Mouse (Mus musculus): ENCODE results near the gene Acvr1b. TPM values are rescaled to one million over a fixed set of nuclear protein-coding genes. Genes with fewer than 3 reads are reported as not detected.

Gene Acvr1b
- polyA plus RNA-seq, 1 experiment from 2014 or later: 17.4 TPM

DNA sequence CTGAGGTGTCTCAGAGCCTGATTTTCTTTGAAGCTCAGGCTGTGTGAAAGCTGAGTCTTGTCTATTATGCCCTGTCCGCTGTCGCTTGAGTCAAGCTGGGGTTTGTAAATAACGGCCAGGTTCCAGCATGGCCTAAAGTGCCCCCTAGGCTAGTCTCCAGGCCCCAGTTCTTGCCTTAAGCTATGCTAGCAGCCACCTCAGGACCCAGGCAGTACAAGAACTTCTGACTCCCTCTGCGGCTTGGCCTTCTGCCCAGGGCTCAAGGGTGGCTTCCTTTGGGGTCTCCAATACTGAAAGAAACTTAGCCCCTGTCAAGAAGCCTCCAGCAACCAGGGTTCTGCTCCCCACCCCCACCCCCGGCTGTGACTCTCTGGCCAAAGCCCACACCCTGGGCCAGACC lies 29.7 kb upstream of the Acvr1b start:
- no peaks in the 10 kb centered on the region for H3K36me3 ChIP-seq (ENCODE audit: control insufficient read depth, insufficient read depth, low read length)
- H3K4me2 ChIP-seq (ENCODE audit: low read depth): no peak overlapping the region
- H3K27ac ChIP-seq (ENCODE audit: low read depth, low read length): no peak overlapping the region
- H3K4me1 ChIP-seq (ENCODE audit: control insufficient read depth, insufficient read depth, low read length): peaks cover 26% of the 10 kb centered on the region
- no peak overlapping the region for H3K4me3 ChIP-seq (ENCODE audit: low read depth, low read length)
- no peaks in the 10 kb centered on the region for H3K9me3 ChIP-seq (ENCODE audit: control insufficient read depth, low read length)
- DNase-seq (ENCODE audit: low spot score): no peak
- H3K9ac ChIP-seq (ENCODE audit: low read length): no peak overlapping the region
- H3K27me3 ChIP-seq (ENCODE audit: control insufficient read depth, insufficient read depth, low read length): no peaks in the 10 kb centered on the region
- 83% methylated on average over 5 of the region's 5 CpGs for WGBS
- no peak for ATAC-seq (ENCODE audit: insufficient read depth, low FRiP score, low TSS enrichment)

- Histone ChIP-seq H3K27me3 (ENCODE audit: control insufficient read depth, insufficient read depth, low read length) (no peaks in the 10 kb centered on the region), H3K36me3 (ENCODE audit: control insufficient read depth, insufficient read depth, low read length) (no peaks in the 10 kb centered on the region), H3K4me1 (ENCODE audit: control insufficient read depth, insufficient read depth, low read length) (peaks cover 20% of the 10 kb centered on the region), H3K4me2 (ENCODE audit: low read depth) (no peak overlapping the region), H3K9me3 (ENCODE audit: control insufficient read depth, low read length) (no peaks in the 10 kb centered on the region), H3K27ac (ENCODE audit: low read depth, low read length) (no peak overlapping the region), H3K9ac (ENCODE audit: low read length) (no peak overlapping the region), H3K4me3 (ENCODE audit: low read depth, low read length) (no peak overlapping the region)
- ATAC-seq (ENCODE audit: insufficient read depth, low FRiP score, low TSS enrichment): no peak
- DNase-seq (ENCODE audit: low spot score): no peak
- WGBS: 86% methylated on average over 8 of the region's 8 CpGs
Observed at GRCm38 (mm10) chr15:101144779-101145178, 29.1 kb upstream of the Acvr1b start.

DNA sequence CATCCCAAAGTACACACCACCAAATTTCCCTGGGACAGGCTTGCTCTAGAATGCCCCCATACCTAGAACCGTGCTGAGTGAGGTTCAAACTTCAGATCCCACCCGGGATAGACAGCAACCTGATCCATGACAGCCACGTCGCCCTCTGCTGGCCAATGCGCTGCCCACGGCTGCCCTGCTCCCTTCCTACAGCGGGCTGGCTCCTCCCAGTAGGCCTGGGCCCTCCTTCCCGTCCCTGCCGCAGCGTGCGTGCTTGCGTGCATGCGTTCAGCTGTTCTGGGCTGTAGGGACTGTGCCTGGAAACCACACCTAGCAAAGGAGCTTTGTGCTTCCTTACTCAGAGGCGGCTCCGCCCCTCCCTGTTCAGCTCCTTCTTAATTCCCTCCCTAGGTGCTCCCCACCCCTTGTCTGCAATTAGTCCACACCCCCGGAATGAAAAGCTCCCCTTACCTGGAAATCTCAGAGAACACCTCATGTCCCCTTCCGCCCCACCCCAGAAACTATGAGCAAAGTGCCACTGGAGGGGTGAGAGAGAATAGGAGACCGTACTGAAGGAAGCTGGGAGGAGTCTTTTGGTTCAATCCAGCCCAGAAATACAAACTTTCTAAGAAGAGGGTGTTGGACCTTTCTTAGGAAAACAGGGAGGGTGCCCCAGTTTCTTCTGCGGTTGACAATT lies 28.3 kb upstream of the Acvr1b start:
- Histone ChIP-seq H3K4me1 (ENCODE audit: control insufficient read depth, insufficient read depth, low read length) (peaks cover 12% of the 10 kb centered on the region), H3K4me3 (ENCODE audit: low read depth, low read length) (no peak overlapping the region), H3K4me2 (ENCODE audit: low read depth) (peak overlapping the region; percentile 38), H3K9me3 (ENCODE audit: control insufficient read depth, low read length) (no peaks in the 10 kb centered on the region), H3K27ac (ENCODE audit: low read depth, low read length) (no peak overlapping the region), H3K9ac (ENCODE audit: low read length) (peak overlapping the region; percentile 52), H3K36me3 (ENCODE audit: control insufficient read depth, insufficient read depth, low read length) (no peaks in the 10 kb centered on the region), H3K27me3 (ENCODE audit: control insufficient read depth, insufficient read depth, low read length) (no peaks in the 10 kb centered on the region)
- peak; percentile 96 for DNase-seq (ENCODE audit: low spot score)
- WGBS: 9% methylated on average over 19 of the region's 19 CpGs
- peak; percentile 92 for ATAC-seq (ENCODE audit: insufficient read depth, low FRiP score, low TSS enrichment)

DNA sequence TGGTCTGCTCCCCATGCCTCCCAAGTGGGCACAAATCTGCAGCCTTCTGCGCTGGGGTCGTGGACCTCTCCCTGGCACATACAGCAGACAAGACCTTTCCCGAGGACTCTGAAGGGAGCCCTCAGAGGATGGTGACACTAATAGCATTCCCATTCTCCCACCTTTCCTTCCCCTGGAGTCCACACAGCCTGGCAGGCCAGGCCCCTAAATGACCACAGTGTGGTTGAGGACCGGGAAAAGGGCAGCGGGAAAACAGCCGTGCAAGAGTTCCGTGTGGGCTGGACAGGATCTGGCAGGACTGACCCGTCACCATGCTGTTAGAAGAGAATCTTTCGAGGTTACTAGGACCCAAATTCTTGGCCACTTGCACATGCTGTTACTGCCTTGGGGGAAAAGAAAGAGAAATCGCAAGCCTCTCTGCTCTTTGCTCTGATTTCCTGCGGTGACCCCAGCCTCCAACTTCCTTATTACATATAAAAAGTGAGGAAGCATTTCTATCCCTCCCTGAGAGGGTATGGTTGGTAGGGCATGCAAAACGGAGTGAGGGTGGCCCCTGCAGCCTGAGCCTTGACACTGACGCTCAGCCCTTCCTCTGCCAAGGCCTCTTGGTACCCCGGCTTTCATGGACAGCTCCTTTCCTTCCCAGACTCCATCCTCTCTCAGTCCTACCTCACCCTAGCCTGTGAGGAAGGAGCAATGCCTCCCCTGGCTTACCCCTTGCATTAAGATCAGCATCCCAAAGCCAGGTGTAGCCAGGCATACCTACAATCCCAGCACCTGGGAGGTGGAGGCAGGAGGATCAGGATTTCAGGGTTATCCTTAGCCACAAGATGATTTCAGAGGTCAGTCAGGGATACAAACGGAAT lies 27.5 kb upstream of the Acvr1b start:
- Histone ChIP-seq H3K4me3 (ENCODE audit: low read depth, low read length) (no peak overlapping the region), H3K9ac (ENCODE audit: low read length) (peak overlapping the region; percentile 52; the same call in 1 of the 2 replicates), H3K9me3 (ENCODE audit: control insufficient read depth, low read length) (no peaks in the 10 kb centered on the region), H3K27me3 (ENCODE audit: control insufficient read depth, insufficient read depth, low read length) (no peaks in the 10 kb centered on the region), H3K4me2 (ENCODE audit: low read depth) (no peak overlapping the region), H3K27ac (ENCODE audit: low read depth, low read length) (no peak overlapping the region), H3K4me1 (ENCODE audit: control insufficient read depth, insufficient read depth, low read length) (0 out of 2 replicates have a peak, but pooled peaks cover 7% of the 10 kb centered on the region), H3K36me3 (ENCODE audit: control insufficient read depth, insufficient read depth, low read length) (no peaks in the 10 kb centered on the region)
- DNase-seq (ENCODE audit: low spot score): no peak
- WGBS: 70% methylated on average over 15 of the region's 15 CpGs
- no peak for ATAC-seq (ENCODE audit: insufficient read depth, low FRiP score, low TSS enrichment)

DNA sequence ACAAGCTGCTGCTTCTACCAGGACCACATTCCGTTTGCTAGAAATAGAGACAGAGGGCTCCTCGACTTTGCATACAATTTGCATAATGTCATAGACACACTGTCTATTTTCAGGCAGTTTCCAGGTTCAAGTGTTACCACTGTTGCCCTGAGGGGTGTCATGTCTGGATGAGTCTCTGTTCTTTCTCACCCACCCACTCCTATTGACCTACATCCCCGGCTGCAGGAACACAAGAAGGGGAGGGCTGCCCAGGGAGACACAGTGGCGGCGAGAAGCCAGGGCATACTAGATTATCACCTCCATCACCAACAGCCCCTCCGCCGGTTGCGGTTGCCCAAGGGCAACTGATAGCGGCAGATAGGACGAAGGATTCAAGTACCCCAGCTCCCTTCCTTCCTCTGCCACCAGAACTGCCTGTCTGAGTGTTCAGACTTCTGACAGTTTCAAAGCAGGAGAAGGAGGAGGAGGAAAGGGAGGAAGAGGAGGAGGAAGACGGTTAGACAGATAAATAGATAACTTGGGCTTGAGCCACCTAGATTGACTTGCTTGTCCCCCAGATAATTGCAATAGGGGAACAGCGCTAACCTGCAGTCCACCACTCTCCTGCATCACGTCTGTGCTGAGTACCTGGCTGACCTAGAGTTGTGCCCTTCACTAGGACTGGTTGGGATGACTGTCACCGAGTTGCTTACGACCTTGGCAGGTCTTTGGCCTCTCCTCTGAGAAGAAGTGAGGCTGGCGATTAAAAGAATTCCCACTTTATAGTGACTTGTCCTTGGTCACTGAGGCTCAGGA lies 26.6 kb upstream of the Acvr1b start:
- ATAC-seq (ENCODE audit: insufficient read depth, low FRiP score, low TSS enrichment) (no peak), DNase-seq (ENCODE audit: low spot score) (no peak)
- no peak overlapping the region for H3K4me3 ChIP-seq (ENCODE audit: low read depth, low read length)
- H3K4me1 ChIP-seq (ENCODE audit: control insufficient read depth, insufficient read depth, low read length): 0 out of 2 replicates have a peak, but pooled peaks cover 7% of the 10 kb centered on the region
- H3K4me2 ChIP-seq (ENCODE audit: low read depth): no peak overlapping the region
- WGBS: 85% methylated on average over 16 of the region's 16 CpGs
- H3K9ac ChIP-seq (ENCODE audit: low read length): no peak overlapping the region
- H3K27ac ChIP-seq (ENCODE audit: low read depth, low read length): no peak overlapping the region
- no peaks in the 10 kb centered on the region for H3K9me3 ChIP-seq (ENCODE audit: control insufficient read depth, low read length)
- no peaks in the 10 kb centered on the region for H3K27me3 ChIP-seq (ENCODE audit: control insufficient read depth, insufficient read depth, low read length)
- H3K36me3 ChIP-seq (ENCODE audit: control insufficient read depth, insufficient read depth, low read length): no peaks in the 10 kb centered on the region

DNA sequence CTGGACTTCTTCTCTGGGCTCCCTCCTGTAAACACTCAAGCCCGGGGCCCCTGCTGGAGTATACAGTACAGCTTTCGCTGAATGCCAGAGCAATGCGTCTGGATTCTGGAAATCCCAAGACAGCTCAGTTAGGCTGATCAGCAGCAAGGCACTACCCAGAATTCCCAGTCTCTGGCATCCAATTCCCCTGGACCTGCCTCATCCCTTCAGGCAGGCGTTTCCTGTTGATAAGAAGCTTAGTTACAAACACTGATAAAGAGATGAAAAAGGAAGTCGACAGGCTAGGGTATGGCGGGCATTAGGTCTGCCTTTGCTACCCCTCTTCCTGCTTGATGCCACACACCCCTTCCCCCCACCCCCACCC lies 26.0 kb upstream of the Acvr1b start:
- 78% methylated on average over 6 of the region's 6 CpGs for WGBS
- H3K9ac ChIP-seq (ENCODE audit: low read length): no peak overlapping the region
- no peaks in the 10 kb centered on the region for H3K9me3 ChIP-seq (ENCODE audit: control insufficient read depth, low read length)
- H3K27ac ChIP-seq (ENCODE audit: low read depth, low read length): no peak overlapping the region
- 0 out of 2 replicates have a peak, but pooled peaks cover 7% of the 10 kb centered on the region for H3K4me1 ChIP-seq (ENCODE audit: control insufficient read depth, insufficient read depth, low read length)
- H3K36me3 ChIP-seq (ENCODE audit: control insufficient read depth, insufficient read depth, low read length): no peaks in the 10 kb centered on the region
- ATAC-seq (ENCODE audit: insufficient read depth, low FRiP score, low TSS enrichment) (no peak), DNase-seq (ENCODE audit: low spot score) (no peak)
- H3K27me3 ChIP-seq (ENCODE audit: control insufficient read depth, insufficient read depth, low read length): no peaks in the 10 kb centered on the region
- H3K4me2 ChIP-seq (ENCODE audit: low read depth): no peak overlapping the region
- H3K4me3 ChIP-seq (ENCODE audit: low read depth, low read length): no peak overlapping the region

GRCm38 (mm10) chr15:101148604-101149003 lies 25.3 kb upstream of the Acvr1b start:
- DNase-seq (ENCODE audit: low spot score) (no peak), ATAC-seq (ENCODE audit: insufficient read depth, low FRiP score, low TSS enrichment) (no peak)
- Histone ChIP-seq H3K36me3 (ENCODE audit: control insufficient read depth, insufficient read depth, low read length) (no peaks in the 10 kb centered on the region), H3K4me3 (ENCODE audit: low read depth, low read length) (no peak overlapping the region), H3K27me3 (ENCODE audit: control insufficient read depth, insufficient read depth, low read length) (no peaks in the 10 kb centered on the region), H3K4me2 (ENCODE audit: low read depth) (no peak overlapping the region), H3K4me1 (ENCODE audit: control insufficient read depth, insufficient read depth, low read length) (0 out of 2 replicates have a peak, but pooled peaks cover 4% of the 10 kb centered on the region), H3K9ac (ENCODE audit: low read length) (no peak overlapping the region), H3K27ac (ENCODE audit: low read depth, low read length) (no peak overlapping the region), H3K9me3 (ENCODE audit: control insufficient read depth, low read length) (no peaks in the 10 kb centered on the region)
- 86% methylated on average over 6 of the region's 6 CpGs for WGBS

- Histone ChIP-seq H3K27ac (ENCODE audit: low read depth, low read length) (no peak overlapping the region), H3K9ac (ENCODE audit: low read length) (no peak overlapping the region), H3K9me3 (ENCODE audit: control insufficient read depth, low read length) (no peaks in the 10 kb centered on the region; the same call in 1 of the 2 replicates), H3K4me3 (ENCODE audit: low read depth, low read length) (no peak overlapping the region), H3K27me3 (ENCODE audit: control insufficient read depth, insufficient read depth, low read length) (no peaks in the 10 kb centered on the region), H3K4me1 (ENCODE audit: control insufficient read depth, insufficient read depth, low read length) (no peaks in the 10 kb centered on the region), H3K4me2 (ENCODE audit: low read depth) (no peak overlapping the region), H3K36me3 (ENCODE audit: control insufficient read depth, insufficient read depth, low read length) (no peaks in the 10 kb centered on the region)
- WGBS: 79% methylated on average over 9 of the region's 9 CpGs
- no peak for DNase-seq (ENCODE audit: low spot score)
- ATAC-seq (ENCODE audit: insufficient read depth, low FRiP score, low TSS enrichment): no peak
Observed at GRCm38 (mm10) chr15:101151409-101152261, 22.2 kb upstream of the Acvr1b start.
